Mouse (Mus musculus): Measurements from ENCODE around the gene Cacybp. TPM values are rescaled to one million over a fixed set of nuclear protein-coding genes. Genes with fewer than 3 reads are reported as not detected.

Cacybp gene
- polyA plus RNA-seq, 1 experiment from 2014 or later = 342 TPM

DNA sequence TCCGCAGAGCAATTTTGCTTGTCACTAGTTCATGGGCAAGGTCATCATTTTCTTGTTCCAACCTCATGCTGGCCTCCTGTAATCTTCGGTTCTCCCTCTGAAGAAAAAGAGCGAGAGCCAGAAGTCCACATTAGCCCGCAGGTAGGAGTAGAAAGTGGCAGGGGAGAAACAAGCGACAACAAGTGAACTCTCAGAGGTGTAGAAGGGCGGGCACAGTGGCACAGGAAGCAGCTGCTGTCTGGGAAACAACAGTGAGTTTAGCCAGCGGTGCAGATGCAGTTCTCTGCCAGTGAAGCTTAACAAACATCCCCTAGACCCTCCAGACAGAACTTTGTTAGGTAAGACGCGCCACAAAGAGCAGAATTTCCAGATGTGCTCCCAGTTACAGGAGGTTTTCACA is 34.8 kb upstream of the Cacybp start:
- Histone ChIP-seq H3K4me1 (ENCODE audit: control insufficient read depth, insufficient read depth, low read length) (no peaks in the 10 kb centered on the region), H3K4me3 (ENCODE audit: low read depth, low read length) (no peak overlapping the region), H3K4me2 (no peak overlapping the region), H3K9ac (ENCODE audit: low read length) (no peak overlapping the region), H3K27me3 (ENCODE audit: control insufficient read depth, insufficient read depth, low read length) (no peaks in the 10 kb centered on the region), H3K36me3 (ENCODE audit: control insufficient read depth, insufficient read depth, low read length) (no peaks in the 10 kb centered on the region), H3K9me3 (ENCODE audit: control insufficient read depth, low read length) (no peaks in the 10 kb centered on the region), H3K27ac (ENCODE audit: low read depth, low read length) (no peak overlapping the region)
- DNase-seq (ENCODE audit: low spot score, missing footprints) (no peak), ATAC-seq (ENCODE audit: low FRiP score) (no peak)
- WGBS = 80% methylated on average over 9 of the region's 9 CpGs

DNA sequence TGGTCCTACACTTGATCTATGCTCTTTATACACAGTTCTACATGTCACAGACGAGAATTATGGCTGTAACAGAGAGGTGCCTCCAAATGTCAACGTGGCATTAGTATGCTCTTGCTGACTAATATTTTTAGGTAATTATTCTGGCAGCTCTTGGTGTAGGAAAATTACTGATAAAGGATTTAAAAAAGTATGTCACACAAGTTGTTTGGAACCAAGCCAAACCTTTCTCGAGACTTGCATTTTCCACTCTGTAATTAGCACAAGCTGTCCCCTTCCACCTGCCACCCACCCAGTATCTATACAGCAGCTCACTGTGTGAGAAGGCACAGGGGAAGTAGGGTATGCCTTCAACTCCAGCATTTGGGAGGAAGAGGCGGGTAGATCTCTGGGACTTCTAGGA is 34.2 kb upstream of the Cacybp start:
- H3K27ac ChIP-seq (ENCODE audit: low read depth, low read length) = no peak overlapping the region
- no peak for ATAC-seq (ENCODE audit: low FRiP score)

DNA sequence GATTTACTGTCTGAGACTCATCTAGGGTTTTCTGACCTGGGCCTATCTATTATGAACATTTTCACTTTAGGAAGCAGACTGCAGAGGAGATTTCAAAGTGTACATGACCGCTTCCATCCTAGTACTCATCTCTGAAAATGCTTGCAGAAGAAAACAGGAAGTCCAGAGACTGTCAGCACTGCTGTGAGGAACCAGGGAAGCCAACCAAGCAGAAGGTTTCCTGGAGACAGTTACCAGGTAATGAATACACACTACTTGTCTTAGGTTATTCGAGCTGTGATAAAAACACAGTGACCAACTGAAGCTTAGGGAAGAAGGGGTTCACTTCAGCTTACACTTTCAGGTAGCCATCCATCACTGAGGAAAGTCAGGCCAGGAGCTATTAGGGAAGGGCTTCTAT is 33.3 kb upstream of the Cacybp start:
- ATAC-seq (ENCODE audit: low FRiP score) = no peak
- no peaks in the 10 kb centered on the region for H3K4me1 ChIP-seq (ENCODE audit: control insufficient read depth, insufficient read depth, low read length)

More for the DNA sequence above, 34.2 kb upstream of the Cacybp start:
- 85% methylated on average over 4 of the region's 4 CpGs for WGBS
- no peak overlapping the region for H3K4me3 ChIP-seq (ENCODE audit: low read depth, low read length)
- no peaks in the 10 kb centered on the region for H3K9me3 ChIP-seq (ENCODE audit: control insufficient read depth, low read length)
- H3K27me3 ChIP-seq (ENCODE audit: control insufficient read depth, insufficient read depth, low read length) = no peaks in the 10 kb centered on the region
- H3K4me2 ChIP-seq = no peak overlapping the region
- no peak overlapping the region for H3K9ac ChIP-seq (ENCODE audit: low read length)
- no peaks in the 10 kb centered on the region for H3K4me1 ChIP-seq (ENCODE audit: control insufficient read depth, insufficient read depth, low read length)
- no peak for DNase-seq (ENCODE audit: low spot score, missing footprints)
- H3K36me3 ChIP-seq (ENCODE audit: control insufficient read depth, insufficient read depth, low read length) = no peaks in the 10 kb centered on the region

DNA sequence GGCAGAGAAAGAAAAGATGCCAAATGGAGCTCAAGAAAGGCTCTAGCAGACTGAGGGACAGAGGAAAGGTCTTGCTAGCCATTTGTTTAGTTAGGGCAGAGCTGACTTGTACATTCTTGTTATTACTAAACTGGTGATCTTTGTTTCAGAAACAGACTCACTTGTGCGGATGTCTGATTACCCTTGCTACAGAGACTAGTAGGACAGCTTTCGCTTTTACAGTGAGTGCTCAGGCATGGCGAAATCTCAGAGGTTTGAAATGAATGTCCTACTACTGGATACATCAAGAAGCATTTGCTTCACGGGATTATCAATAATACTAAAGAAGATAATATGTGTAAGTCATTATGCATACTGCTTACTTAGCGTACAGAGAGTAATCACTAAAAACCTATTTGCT is 32.0 kb upstream of the Cacybp start:
- Histone ChIP-seq H3K4me3 (ENCODE audit: low read depth, low read length) (no peak overlapping the region), H3K4me2 (no peak overlapping the region), H3K27ac (ENCODE audit: low read depth, low read length) (no peak overlapping the region), H3K4me1 (ENCODE audit: control insufficient read depth, insufficient read depth, low read length) (no peaks in the 10 kb centered on the region), H3K27me3 (ENCODE audit: control insufficient read depth, insufficient read depth, low read length) (no peaks in the 10 kb centered on the region), H3K36me3 (ENCODE audit: control insufficient read depth, insufficient read depth, low read length) (no peaks in the 10 kb centered on the region), H3K9ac (ENCODE audit: low read length) (no peak overlapping the region), H3K9me3 (ENCODE audit: control insufficient read depth, low read length) (no peaks in the 10 kb centered on the region)
- no peak for DNase-seq (ENCODE audit: low spot score, missing footprints)
- ATAC-seq (ENCODE audit: low FRiP score) = no peak
- WGBS = 92% methylated on average over 5 of the region's 5 CpGs

More for the DNA sequence above, 33.3 kb upstream of the Cacybp start:
- no peak overlapping the region for H3K4me3 ChIP-seq (ENCODE audit: low read depth, low read length)
- H3K4me2 ChIP-seq = no peak overlapping the region
- H3K36me3 ChIP-seq (ENCODE audit: control insufficient read depth, insufficient read depth, low read length) = no peaks in the 10 kb centered on the region
- H3K27me3 ChIP-seq (ENCODE audit: control insufficient read depth, insufficient read depth, low read length) = no peaks in the 10 kb centered on the region
- H3K9ac ChIP-seq (ENCODE audit: low read length) = no peak overlapping the region
- WGBS = 75% methylated on average over 2 of the region's 2 CpGs
- DNase-seq (ENCODE audit: low spot score, missing footprints) = no peak
- no peak overlapping the region for H3K27ac ChIP-seq (ENCODE audit: low read depth, low read length)
- H3K9me3 ChIP-seq (ENCODE audit: control insufficient read depth, low read length) = no peaks in the 10 kb centered on the region

DNA sequence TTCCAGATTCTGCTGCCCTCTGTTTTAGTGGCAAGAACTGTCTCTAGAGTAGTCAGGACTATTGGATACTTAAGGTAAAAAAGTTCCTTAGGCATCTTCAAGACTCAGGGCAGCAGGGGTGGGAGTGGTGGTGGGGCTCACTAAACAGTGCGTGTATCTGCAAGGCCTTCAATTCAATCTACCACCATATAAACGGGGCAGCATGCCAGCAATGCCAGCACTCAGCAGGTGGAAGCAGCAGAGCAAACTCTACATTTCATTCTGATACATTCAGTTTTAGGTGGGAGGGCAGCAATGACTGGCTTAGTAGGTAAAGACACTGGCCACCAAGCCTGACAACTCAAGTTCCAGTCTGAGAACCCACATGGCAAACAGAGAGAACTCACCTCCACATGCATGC is 27.4 kb upstream of the Cacybp start:
- Histone ChIP-seq H3K4me1 (ENCODE audit: control insufficient read depth, insufficient read depth, low read length) (no peaks in the 10 kb centered on the region), H3K36me3 (ENCODE audit: control insufficient read depth, insufficient read depth, low read length) (no peaks in the 10 kb centered on the region), H3K27ac (ENCODE audit: low read depth, low read length) (no peak overlapping the region), H3K4me3 (ENCODE audit: low read depth, low read length) (no peak overlapping the region), H3K9me3 (ENCODE audit: control insufficient read depth, low read length) (no peaks in the 10 kb centered on the region), H3K4me2 (no peak overlapping the region), H3K9ac (ENCODE audit: low read length) (no peak overlapping the region), H3K27me3 (ENCODE audit: control insufficient read depth, insufficient read depth, low read length) (no peaks in the 10 kb centered on the region)
- ATAC-seq (ENCODE audit: low FRiP score) (no peak), DNase-seq (ENCODE audit: low spot score, missing footprints) (no peak)
- WGBS = 90% methylated on average over 2 of the region's 2 CpGs

DNA sequence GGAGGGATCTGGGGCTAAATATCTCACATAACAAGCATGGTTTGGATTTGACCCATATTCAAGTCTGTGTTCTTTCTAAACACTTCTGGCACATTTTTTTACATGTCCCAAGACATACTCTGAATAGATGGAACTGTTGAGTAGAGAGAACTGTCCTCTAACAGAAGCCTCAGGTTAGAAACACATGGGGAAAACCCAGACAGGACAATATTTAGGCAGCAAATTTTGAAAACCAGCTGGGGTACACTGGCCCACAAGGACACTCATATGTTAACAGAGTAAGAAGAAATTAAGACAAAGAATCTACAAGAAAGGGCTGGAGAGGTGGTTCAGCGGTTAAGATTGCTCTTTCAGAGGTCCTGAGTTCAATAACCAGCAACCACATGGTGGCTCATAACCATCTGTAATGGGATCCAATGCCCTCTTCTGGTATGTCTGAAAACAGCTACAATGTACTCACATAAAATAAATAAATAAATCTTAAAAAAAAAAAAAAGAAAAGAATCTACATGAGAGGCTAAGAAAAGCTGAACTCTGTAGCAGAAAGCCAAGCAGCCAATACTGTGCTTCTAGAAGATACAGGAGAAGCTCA is 26.3 kb upstream of the Cacybp start:
- no peak overlapping the region for H3K4me3 ChIP-seq (ENCODE audit: low read depth, low read length)
- H3K9me3 ChIP-seq (ENCODE audit: control insufficient read depth, low read length) = no peaks in the 10 kb centered on the region
- H3K4me1 ChIP-seq (ENCODE audit: control insufficient read depth, insufficient read depth, low read length) = no peaks in the 10 kb centered on the region
- no peak overlapping the region for H3K9ac ChIP-seq (ENCODE audit: low read length)
- no peak overlapping the region for H3K4me2 ChIP-seq
- H3K36me3 ChIP-seq (ENCODE audit: control insufficient read depth, insufficient read depth, low read length) = no peaks in the 10 kb centered on the region
- H3K27ac ChIP-seq (ENCODE audit: low read depth, low read length) = no peak overlapping the region
- WGBS = 87% methylated on average over 1 of the region's 1 CpGs
- no peaks in the 10 kb centered on the region for H3K27me3 ChIP-seq (ENCODE audit: control insufficient read depth, insufficient read depth, low read length)
- ATAC-seq (ENCODE audit: low FRiP score) (no peak), DNase-seq (ENCODE audit: low spot score, missing footprints) (no peak)

DNA sequence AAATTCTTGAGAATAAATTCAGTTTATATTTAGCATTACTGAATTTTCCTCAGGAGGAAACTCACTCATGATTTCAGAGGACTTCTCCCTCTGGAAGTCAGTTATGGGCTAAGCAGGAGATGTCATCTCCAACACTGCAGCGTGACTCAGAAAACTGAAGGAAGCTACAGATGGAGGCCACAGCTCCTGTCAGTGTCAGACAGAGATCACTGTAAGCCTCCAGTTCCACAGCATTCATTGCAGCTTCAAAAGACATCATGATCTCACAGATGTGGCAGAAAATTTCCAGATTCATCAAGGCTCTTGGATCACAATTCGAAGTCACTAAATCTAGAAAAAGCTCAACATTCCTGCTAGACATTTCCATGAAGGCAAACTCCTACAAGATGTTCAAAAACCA is 25.3 kb upstream of the Cacybp start:
- no peak for ATAC-seq (ENCODE audit: low FRiP score)
- Histone ChIP-seq H3K27ac (ENCODE audit: low read depth, low read length) (no peak overlapping the region), H3K9ac (ENCODE audit: low read length) (no peak overlapping the region), H3K4me3 (ENCODE audit: low read depth, low read length) (no peak overlapping the region), H3K27me3 (ENCODE audit: control insufficient read depth, insufficient read depth, low read length) (no peaks in the 10 kb centered on the region), H3K4me2 (no peak overlapping the region), H3K36me3 (ENCODE audit: control insufficient read depth, insufficient read depth, low read length) (no peaks in the 10 kb centered on the region), H3K4me1 (ENCODE audit: control insufficient read depth, insufficient read depth, low read length) (no peaks in the 10 kb centered on the region), H3K9me3 (ENCODE audit: control insufficient read depth, low read length) (no peaks in the 10 kb centered on the region)
- WGBS = 91% methylated on average over 2 of the region's 2 CpGs
- DNase-seq (ENCODE audit: low spot score, missing footprints) = no peak

DNA sequence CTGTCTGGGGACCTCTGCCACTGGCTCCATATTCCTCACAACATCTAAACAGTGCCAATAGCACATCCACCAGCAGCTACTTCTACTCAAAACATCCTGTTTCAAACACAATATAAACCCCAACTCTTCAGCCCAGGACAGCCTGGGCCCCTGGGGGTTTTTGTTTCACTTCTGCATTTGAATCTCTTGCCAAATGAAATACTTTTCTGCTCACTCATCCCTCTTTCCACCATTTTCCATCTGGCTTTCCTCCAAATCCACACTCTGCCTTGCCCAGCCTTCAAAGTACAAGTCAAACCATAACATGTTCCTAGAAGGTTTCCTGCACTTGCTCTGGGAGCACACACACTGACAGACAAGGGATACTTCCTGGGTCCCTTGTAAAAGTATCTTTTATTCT is 21.2 kb upstream of the Cacybp start:
- no peak overlapping the region for H3K9ac ChIP-seq (ENCODE audit: low read length)
- no peak for ATAC-seq (ENCODE audit: low FRiP score)

DNA sequence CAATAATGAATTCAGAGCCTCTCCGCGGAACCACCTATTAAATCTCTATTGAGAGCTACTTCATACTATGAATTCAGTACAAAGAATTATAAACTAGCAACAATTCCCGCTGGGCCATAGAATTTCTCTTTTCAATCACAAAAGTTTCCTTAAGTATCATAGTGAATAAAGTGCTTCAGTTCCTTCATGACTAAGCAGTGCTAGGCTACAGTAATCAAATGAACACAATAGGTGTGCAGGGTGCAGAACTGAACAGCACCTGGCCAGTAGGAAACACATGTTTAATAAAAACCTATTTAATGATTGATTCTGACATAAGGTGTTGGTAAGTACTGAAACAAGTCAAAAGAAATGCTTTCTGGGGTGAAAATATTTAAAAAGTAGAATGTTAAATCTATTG is 19.4 kb upstream of the Cacybp start:
- Histone ChIP-seq H3K9me3 (ENCODE audit: control insufficient read depth, low read length) (no peaks in the 10 kb centered on the region), H3K36me3 (ENCODE audit: control insufficient read depth, insufficient read depth, low read length) (no peaks in the 10 kb centered on the region), H3K9ac (ENCODE audit: low read length) (no peak overlapping the region), H3K27me3 (ENCODE audit: control insufficient read depth, insufficient read depth, low read length) (no peaks in the 10 kb centered on the region), H3K27ac (ENCODE audit: low read depth, low read length) (no peak overlapping the region), H3K4me3 (ENCODE audit: low read depth, low read length) (no peak overlapping the region), H3K4me2 (no peak overlapping the region), H3K4me1 (ENCODE audit: control insufficient read depth, insufficient read depth, low read length) (no peaks in the 10 kb centered on the region)
- DNase-seq (ENCODE audit: low spot score, missing footprints) (no peak), ATAC-seq (ENCODE audit: low FRiP score) (no peak)
- WGBS = 80% methylated on average over 3 of the region's 3 CpGs

More for the DNA sequence above, 21.2 kb upstream of the Cacybp start:
- H3K4me3 ChIP-seq (ENCODE audit: low read depth, low read length) = no peak overlapping the region
- DNase-seq (ENCODE audit: low spot score, missing footprints) = no peak
- H3K27me3 ChIP-seq (ENCODE audit: control insufficient read depth, insufficient read depth, low read length) = no peaks in the 10 kb centered on the region
- H3K9me3 ChIP-seq (ENCODE audit: control insufficient read depth, low read length) = no peaks in the 10 kb centered on the region
- no peaks in the 10 kb centered on the region for H3K36me3 ChIP-seq (ENCODE audit: control insufficient read depth, insufficient read depth, low read length)
- no peak overlapping the region for H3K27ac ChIP-seq (ENCODE audit: low read depth, low read length)
- no peak overlapping the region for H3K4me2 ChIP-seq
- H3K4me1 ChIP-seq (ENCODE audit: control insufficient read depth, insufficient read depth, low read length) = no peaks in the 10 kb centered on the region

DNA sequence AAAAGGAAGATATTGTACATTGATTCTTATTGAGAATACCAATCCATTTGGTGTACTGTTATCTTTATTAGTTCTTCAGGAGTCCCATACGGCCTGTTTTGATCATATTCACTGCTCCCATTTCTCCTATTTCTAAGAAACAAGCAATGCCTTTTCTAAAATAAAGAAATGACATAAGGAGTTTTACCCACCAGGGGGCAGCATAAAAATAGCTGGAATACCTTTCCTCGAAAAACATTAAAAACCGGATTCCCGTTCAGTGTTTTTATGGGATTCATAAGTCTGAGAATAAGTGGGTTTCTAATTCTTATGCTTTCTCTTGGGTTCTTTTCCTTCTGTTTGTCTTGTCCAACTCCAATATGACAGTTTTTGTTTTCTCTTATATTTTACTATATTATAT is 18.3 kb upstream of the Cacybp start:
- Histone ChIP-seq H3K27me3 (ENCODE audit: control insufficient read depth, insufficient read depth, low read length) (no peaks in the 10 kb centered on the region), H3K9ac (ENCODE audit: low read length) (no peak overlapping the region), H3K27ac (ENCODE audit: low read depth, low read length) (no peak overlapping the region), H3K4me1 (ENCODE audit: control insufficient read depth, insufficient read depth, low read length) (no peaks in the 10 kb centered on the region), H3K9me3 (ENCODE audit: control insufficient read depth, low read length) (no peaks in the 10 kb centered on the region), H3K4me3 (ENCODE audit: low read depth, low read length) (no peak overlapping the region), H3K36me3 (ENCODE audit: control insufficient read depth, insufficient read depth, low read length) (no peaks in the 10 kb centered on the region), H3K4me2 (no peak overlapping the region)
- 75% methylated on average over 4 of the region's 4 CpGs for WGBS
- DNase-seq (ENCODE audit: low spot score, missing footprints) (peak; percentile 91), ATAC-seq (ENCODE audit: low FRiP score) (no peak)
